ENCODE assay signal across 34 mouse cellular contexts in the genomic region with DNA sequence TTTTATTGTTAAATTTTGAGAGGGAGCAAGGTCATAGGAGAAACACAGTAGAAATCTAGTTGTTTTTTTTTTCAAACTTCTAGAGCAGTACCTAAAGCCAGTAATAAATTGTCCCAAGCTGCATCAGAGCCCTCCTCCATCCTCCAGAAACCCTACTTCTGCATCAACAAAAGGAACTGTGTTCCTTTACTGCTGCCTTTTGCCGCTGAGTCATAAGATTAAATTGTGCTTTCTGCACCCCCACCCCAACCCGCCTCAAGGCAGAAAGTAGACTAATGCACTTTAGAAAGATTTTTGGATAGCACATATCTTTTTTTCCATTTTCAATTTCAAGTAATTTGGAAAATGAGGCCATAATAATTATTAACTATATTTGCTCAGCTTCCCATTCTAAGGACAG. TPM values are rescaled to one million over a fixed set of nuclear protein-coding genes. Genes with fewer than 3 reads are reported as not detected.
"Had no signal": no experiment of that assay in that cellular context is flagged by ENCODE, and none has a peak within 500 bp of the region (broad histone marks: within the 10 kb centered on the region; RNA-seq: fewer than 3 reads in every experiment).

No protein-coding gene starts in this region.

- H3K9ac ChIP-seq: heart, embryonic 13.5 days; heart, embryonic 15.5 days; hindbrain, embryonic 12.5 days; hindbrain, embryonic 13.5 days; hindbrain, embryonic 14.5 days; hindbrain, embryonic 15.5 days; intestine, embryonic 15.5 days; kidney, embryonic 15.5 days had no signal

- H3K4me2 ChIP-seq: heart, embryonic 13.5 days; heart, embryonic 15.5 days; hindbrain, embryonic 12.5 days; hindbrain, embryonic 13.5 days; hindbrain, embryonic 14.5 days; hindbrain, embryonic 15.5 days; intestine, embryonic 15.5 days; kidney, embryonic 15.5 days had no signal

- H3K9me3 ChIP-seq: heart, embryonic 13.5 days; heart, embryonic 15.5 days; hindbrain, embryonic 10.5 days; hindbrain, embryonic 12.5 days; hindbrain, embryonic 13.5 days; hindbrain, embryonic 15.5 days; intestine, embryonic 15.5 days; kidney, embryonic 15.5 days had no signal

- H3K36me3 ChIP-seq: heart, embryonic 13.5 days; heart, embryonic 15.5 days; hindbrain, embryonic 10.5 days; hindbrain, embryonic 12.5 days; hindbrain, embryonic 13.5 days; hindbrain, embryonic 15.5 days; intestine, embryonic 15.5 days; kidney, embryonic 15.5 days had no signal

- DNase-seq: heart, postnatal 10 days; heart, postnatal 14 days; heart, postnatal 36 days; heart, postnatal 4 days; kidney, adult 11 months; kidney, adult 18-20 months; kidney, adult 2 months; kidney, adult 8-10 months; kidney, adult 9 months; kidney, postnatal 10 days; kidney, postnatal 14 days; kidney, postnatal 25 days; kidney, postnatal 36 days; kidney, postnatal 4 days; layer of hippocampus, adult 9-11 months; layer of hippocampus, postnatal 36 days had no signal

- H3K27ac ChIP-seq: heart, embryonic 13.5 days; heart, embryonic 15.5 days; hindbrain, embryonic 10.5 days; hindbrain, embryonic 12.5 days; hindbrain, embryonic 13.5 days; hindbrain, postnatal 0 days; intestine, embryonic 15.5 days; kidney, embryonic 15.5 days; kidney, postnatal 0 days; layer of hippocampus, adult 2 months; left cerebral cortex, adult 2 months had no signal

- H3K4me1 ChIP-seq: heart, embryonic 13.5 days; heart, embryonic 15.5 days; hindbrain, embryonic 10.5 days; intestine, embryonic 15.5 days; kidney, embryonic 15.5 days had no signal

- H3K27me3 ChIP-seq: heart, embryonic 13.5 days; heart, embryonic 15.5 days; hindbrain, embryonic 12.5 days; hindbrain, embryonic 13.5 days; hindbrain, embryonic 15.5 days; intestine, embryonic 15.5 days; kidney, embryonic 15.5 days had no signal

- ATAC-seq: hindbrain, embryonic 16.5 days; hindbrain, postnatal 0 days; inflammation-experienced regulatory T-cells, adult 6 months; intestine, embryonic 15.5 days; intestine, embryonic 16.5 days; intestine, postnatal 0 days had no signal

- H3K4me3 ChIP-seq: heart, embryonic 13.5 days; heart, embryonic 15.5 days; hindbrain, embryonic 10.5 days; hindbrain, embryonic 12.5 days; hindbrain, embryonic 13.5 days; hindbrain, embryonic 15.5 days; intestine, embryonic 15.5 days; kidney, embryonic 15.5 days; layer of hippocampus, adult 2 months; left cerebral cortex, adult 2 months had no signal

RNA-seq across cellular contexts. Expression of a gene that starts 15.1 kb away (rescaled TPM):
- total RNA-seq: hematopoietic stem cell, adult 5-6 weeks had no signal
- polyA plus RNA-seq: inflammation-experienced regulatory T-cells, adult 6 months had no signal
